ENCODE assay signal across 7 mouse cellular contexts in genomic region chr1:62751011-62752006, GRCm38 (mm10). TPM values are rescaled to one million over a fixed set of nuclear protein-coding genes. Genes with fewer than 3 reads are reported as not detected.
A peak's percentile ranks its signal among the peaks of the same experiment; 100 is the strongest.
DNase-seq lines count a peak whose midpoint lies in the region; ATAC-seq and TF ChIP-seq lines count a peak whose summit lies in the region.

No protein-coding gene starts in this region.

- no peak overlapping the region for H3K9ac ChIP-seq in liver, postnatal 0 days (replicated peaks)
- H3K9ac ChIP-seq in stomach, embryonic 16.5 days (ENCODE audit: low read length), result no peak overlapping the region

- no peak for ATAC-seq in liver, postnatal 0 days
- ATAC-seq in stomach, embryonic 16.5 days (ENCODE audit: insufficient read depth, low FRiP score), result peak; percentile 29; the same call in 1 of the 2 replicates

- peak overlapping the region; percentile 50; the same call in 1 of the 2 replicates for H3K27ac ChIP-seq in left cerebral cortex, adult 2 months
- peak overlapping the region; percentile 73 for H3K27ac ChIP-seq in brown adipose tissue, adult 24 weeks (replicated peaks; ENCODE audit: low read depth, low read length)
- no peak overlapping the region for H3K27ac ChIP-seq in liver, postnatal 0 days (ENCODE audit: low read depth)
- H3K27ac ChIP-seq in stomach, embryonic 16.5 days (ENCODE audit: low read length), result no peak overlapping the region; the same call in 1 of the 2 replicates

- peaks cover 63% of the 10 kb centered on the region for H3K4me1 ChIP-seq in brown adipose tissue, adult 24 weeks (ENCODE audit: control insufficient read depth, insufficient read depth, insufficient read length, low read length)
- H3K4me1 ChIP-seq in liver, postnatal 0 days (ENCODE audit: insufficient read depth), result no peaks in the 10 kb centered on the region
- H3K4me1 ChIP-seq in stomach, embryonic 16.5 days (ENCODE audit: control insufficient read depth, insufficient read depth, low read length), result peaks cover 12% of the 10 kb centered on the region

- no peak overlapping the region for H3K4me3 ChIP-seq in left cerebral cortex, adult 2 months
- no peak overlapping the region for H3K4me3 ChIP-seq in brown adipose tissue, adult 24 weeks (ENCODE audit: insufficient read depth, low read depth, low read length)
- H3K4me3 ChIP-seq in liver, postnatal 0 days (ENCODE audit: low read depth, low read length), result no peak overlapping the region
- H3K4me3 ChIP-seq in stomach, embryonic 16.5 days (replicated peaks; ENCODE audit: low read length), result no peak overlapping the region

- H3K9me3 ChIP-seq in liver, postnatal 0 days (ENCODE audit: low read length), result no peaks in the 10 kb centered on the region
- H3K9me3 ChIP-seq in stomach, embryonic 16.5 days (replicated peaks; ENCODE audit: control insufficient read depth, low read length), result no peaks in the 10 kb centered on the region

- H3K4me2 ChIP-seq in liver, postnatal 0 days (ENCODE audit: low read depth, low read length), result 0 out of 2 replicates have a peak overlapping the region, but pooled peaks have one; percentile 23
- no peak overlapping the region for H3K4me2 ChIP-seq in stomach, embryonic 16.5 days (ENCODE audit: low read depth, low read length)

- DNase-seq in left cerebral cortex, adult 2 months (ENCODE audit: extremely low spot score in 1 of 2, low spot score in 2 of 2), result no peak
- DNase-seq in left cerebral cortex, adult 18-20 months (ENCODE audit: low spot score in 2 of 2), result no peak
- peak; percentile 37 for DNase-seq in heart, adult 8-10 months (ENCODE audit: low spot score)
- no peak for DNase-seq in liver, postnatal 0 days
- no peak for DNase-seq in left cerebral cortex, adult 11 months (ENCODE audit: low spot score)

- 38% methylated on average over 15 of the region's 15 CpGs for WGBS in liver, postnatal 0 days (ENCODE audit: insufficient replicate concordance)
- 40% methylated on average over 15 of the region's 15 CpGs for WGBS in stomach, embryonic 16.5 days

- TF ChIP-seq EP300 in liver, postnatal 0 days (IDR thresholded peaks at IDR 0.05; ENCODE audit: low read depth), result no peak

- intact Hi-C loops in left cerebral cortex, adult 2 months (cut with DNase I), result loop anchor here (2.0 kb wide), 1 partner anchor 45 kb away; no protein-coding TSS in a partner anchor

- no peaks in the 10 kb centered on the region for H3K27me3 ChIP-seq in liver, postnatal 0 days (ENCODE audit: insufficient read depth, low read length)
- H3K27me3 ChIP-seq in stomach, embryonic 16.5 days (ENCODE audit: control insufficient read depth, insufficient read depth, low read length), result no peaks in the 10 kb centered on the region; the same call in 1 of the 2 replicates

- TF ChIP-seq CTCF in left cerebral cortex, adult 2 months (IDR thresholded peaks at IDR 0.05), result no peak
- no peak for TF ChIP-seq CTCF in liver, postnatal 0 days (IDR thresholded peaks at IDR 0.05; ENCODE audit: low read depth)

- no peaks in the 10 kb centered on the region for H3K36me3 ChIP-seq in liver, postnatal 0 days (replicated peaks; ENCODE audit: insufficient read depth, low read length)
- no peaks in the 10 kb centered on the region for H3K36me3 ChIP-seq in stomach, embryonic 16.5 days (ENCODE audit: control insufficient read depth, insufficient read depth, low read length)

RNA-seq across cellular contexts. Expression of gene Nrp2, which starts 48.2 kb away (rescaled TPM):
- total RNA-seq in left cerebral cortex, adult 2 months (2021), result 10 to 100 TPM; 32.8 to 34.7 TPM
- 10 to 100 TPM; 29.4 to 31.2 TPM for total RNA-seq in left cerebral cortex, adult 18-20 months (2021)
- polyA plus RNA-seq in brown adipose tissue, adult 24 weeks (2012; ENCODE audit: insufficient read depth, insufficient read length, missing spikeins), result 40.3 and 43.2 TPM in 2 replicates
- 10 to 100 TPM; 13.2 to 30.0 (median 26.7) TPM for total RNA-seq in heart, adult 8-10 months (2022)
- 0.86 and 0.96 TPM in 2 replicates for polyA plus RNA-seq in liver, postnatal 0 days (2015; fragmentation: Nextera tagmentation; extraction: Ambion mirVana)
- 26.7 and 29.9 TPM in 2 replicates for polyA plus RNA-seq in stomach, embryonic 16.5 days (2015; fragmentation: Nextera tagmentation; extraction: Ambion mirVana)

Comparison
In these comparisons a context has a peak if more than half of its experiments do, and no peak if none do; other contexts are left out.
1. H3K27ac ChIP-seq: peak in left cerebral cortex, adult 2 months (single experiment) and brown adipose tissue, adult 24 weeks (single experiment); none in liver, postnatal 0 days (single experiment) and stomach, embryonic 16.5 days (single experiment).